Mouse (Mus musculus): ENCODE measurements at regions not wholly inside any gene's neighbourhood (a gene's known extent, or its start where the extent isn't known, plus 50 kb on each side); places are given as distances from the start of the nearest gene placed in this dataset.

DNA sequence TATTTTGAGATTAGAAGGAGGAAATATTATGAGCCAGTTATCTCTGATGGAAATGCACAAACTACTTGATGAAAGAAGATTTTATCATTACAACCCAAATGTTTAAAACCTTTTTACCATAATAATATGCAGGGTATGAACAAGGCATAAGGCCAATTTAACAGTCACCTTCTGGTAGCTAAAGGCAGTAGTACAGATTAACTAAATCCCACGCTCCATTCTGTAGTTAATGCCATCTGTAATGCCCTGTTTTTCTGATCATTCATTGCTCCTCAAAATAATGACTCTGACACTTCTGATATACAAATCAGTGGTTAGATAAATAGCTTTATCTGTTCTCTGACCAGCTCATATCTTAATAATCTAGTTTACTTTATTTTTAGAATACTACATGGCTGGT is 987.8 kb downstream of the Pcdh7 start:
- DNase-seq (ENCODE audit: extremely low read depth, insufficient read length, low spot score): no peak

GRCm38 (mm10) chr5:58712381-58712780 is 994.6 kb downstream of the Pcdh7 start:
- DNase-seq (ENCODE audit: extremely low read depth, insufficient read length, low spot score): no peak

DNA sequence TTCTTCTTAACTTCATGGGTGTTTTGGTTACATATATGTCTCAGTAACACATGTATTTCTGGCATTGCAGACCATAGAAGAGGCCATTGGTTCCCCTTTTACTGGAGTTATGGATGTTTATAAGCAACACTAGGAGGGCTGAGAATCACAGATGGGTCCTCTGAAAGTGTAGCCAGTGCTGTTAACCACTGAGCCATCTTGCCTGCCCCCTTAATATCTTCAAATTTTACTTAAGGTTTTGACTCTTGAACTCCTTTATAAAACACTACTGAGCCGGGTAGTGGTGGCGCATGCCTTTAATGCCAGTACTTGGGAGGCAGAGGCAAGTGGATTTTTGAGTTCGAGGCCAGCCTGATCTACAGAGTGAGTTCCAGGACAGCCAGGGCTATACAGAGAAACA is 1015.6 kb downstream of the Pcdh7 start:
- no peak for DNase-seq (ENCODE audit: extremely low read depth, insufficient read length, low spot score)

- DNase-seq (ENCODE audit: extremely low read depth, insufficient read length, low spot score): no peak
Measured at GRCm38 (mm10) chr5:58733961-58734360, 1016.2 kb downstream of the Pcdh7 start.

GRCm38 (mm10) chr5:58736610-58737009 is 1018.8 kb downstream of the Pcdh7 start:
- no peak for DNase-seq (ENCODE audit: extremely low read depth, insufficient read length, low spot score)

- no peak for DNase-seq (ENCODE audit: extremely low read depth, insufficient read length, low spot score)
Measured at GRCm38 (mm10) chr5:58737264-58737883, 1019.6 kb downstream of the Pcdh7 start.

DNA sequence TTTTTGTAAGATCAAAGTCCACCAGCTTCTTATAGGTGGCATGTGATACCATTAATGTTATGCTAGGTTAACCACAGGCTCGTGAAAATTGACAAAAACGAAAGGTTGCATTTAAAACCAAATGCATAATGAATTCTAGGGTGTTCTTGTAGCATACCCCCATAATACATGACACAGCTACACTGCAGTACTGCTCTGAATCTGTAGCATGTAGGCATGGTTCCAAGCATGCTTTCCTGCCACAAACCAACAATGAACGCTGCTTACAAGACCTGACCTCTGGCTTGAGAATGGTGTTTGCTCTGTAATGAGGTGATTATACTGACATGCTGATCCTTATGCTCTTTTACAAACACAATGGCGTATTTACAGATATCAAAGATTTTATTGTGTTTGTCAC is 1020.3 kb downstream of the Pcdh7 start:
- no peak for DNase-seq (ENCODE audit: extremely low read depth, insufficient read length, low spot score)

GRCm38 (mm10) chr5:58740759-58741158 is 1023.0 kb downstream of the Pcdh7 start:
- no peak for DNase-seq (ENCODE audit: extremely low read depth, insufficient read length, low spot score)

DNA sequence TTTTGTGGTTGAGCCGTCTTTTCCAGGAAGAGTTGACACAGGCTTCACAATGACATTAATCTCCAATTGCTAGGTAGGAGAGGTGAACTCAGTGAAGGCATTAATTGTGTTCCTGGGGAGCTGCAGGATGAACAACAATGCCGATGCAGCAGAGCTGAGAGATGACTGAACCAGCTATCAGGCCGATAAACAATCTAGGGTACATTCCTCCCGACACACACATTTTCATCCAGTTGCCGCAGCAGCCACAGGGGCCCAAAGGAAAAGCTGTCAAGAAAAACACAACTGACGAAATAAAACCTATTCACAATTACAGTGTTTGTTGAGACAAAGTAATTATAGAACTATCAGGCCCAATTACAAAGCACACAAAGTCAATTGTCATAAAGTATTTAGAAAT is 1029.9 kb downstream of the Pcdh7 start:
- no peak for DNase-seq (ENCODE audit: extremely low read depth, insufficient read length, low spot score)

DNA sequence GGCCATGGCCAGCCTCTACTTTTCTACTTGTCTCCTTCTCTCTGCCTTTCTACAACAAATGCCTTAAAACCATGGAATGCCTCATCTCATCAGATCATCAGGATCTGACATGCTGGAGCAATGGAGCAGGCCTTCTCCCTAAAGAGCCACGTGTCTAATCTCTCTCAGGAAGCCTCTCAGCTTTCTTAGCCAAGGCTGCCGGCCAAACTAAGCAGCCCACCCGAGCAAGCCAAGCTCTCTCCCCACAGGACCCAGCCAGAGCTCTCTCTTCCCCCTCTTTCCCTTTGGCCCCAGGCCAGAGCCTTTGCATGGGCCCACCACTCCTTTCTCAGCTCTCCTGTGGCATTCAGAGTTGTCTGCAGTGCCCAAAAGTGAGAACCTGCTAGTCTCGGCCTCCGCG is 1034.0 kb downstream of the Pcdh7 start:
- peak; percentile 15 for DNase-seq (ENCODE audit: extremely low read depth, insufficient read length, low spot score)
